Mouse (Mus musculus): ENCODE results near the gene Enthd1. TPM values are rescaled to one million over a fixed set of nuclear protein-coding genes. Genes with fewer than 3 reads are reported as not detected.

Enthd1 gene
- polyA plus RNA-seq, 1 experiment: not detected

DNA sequence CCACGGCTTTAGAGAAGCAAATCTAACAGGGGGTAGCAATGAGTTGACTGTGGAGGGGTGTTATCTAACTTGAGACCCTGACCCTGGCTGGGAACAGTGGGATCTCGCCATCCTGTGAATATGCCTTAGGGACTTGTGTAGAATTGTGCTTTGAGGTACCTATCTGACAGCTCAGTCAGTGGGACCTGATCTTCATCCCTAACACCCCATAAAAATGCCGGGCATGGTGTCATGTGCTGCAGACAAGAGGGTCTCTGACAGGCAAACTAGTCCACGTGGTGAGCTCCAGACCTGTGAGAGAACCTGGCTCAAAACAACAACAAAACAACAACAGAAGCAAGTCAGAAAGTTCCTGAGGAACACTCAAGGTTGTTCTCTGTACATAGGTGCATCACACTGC is 34.9 kb upstream of the Enthd1 start:
- no peaks in the 10 kb centered on the region for H3K4me1 ChIP-seq (ENCODE audit: control insufficient read depth, insufficient read depth, low read length)
- WGBS: 91% methylated on average over 4 of the region's 4 CpGs
- no peaks in the 10 kb centered on the region for H3K27me3 ChIP-seq (ENCODE audit: control insufficient read depth, insufficient read depth, low read length)
- DNase-seq: no peak
- no peak overlapping the region for H3K27ac ChIP-seq (ENCODE audit: insufficient read depth, low read length)
- TF ChIP-seq CTCF (IDR thresholded peaks at IDR 0.05; ENCODE audit: borderline replicate concordance, insufficient read depth, low read depth, low read length): no peak
- TF ChIP-seq POLR2A (IDR thresholded peaks at IDR 0.05; ENCODE audit: borderline replicate concordance, insufficient read depth, low read length): no peak
- H3K4me3 ChIP-seq (replicated peaks; ENCODE audit: insufficient read depth, low read depth, low read length): no peak overlapping the region

DNA sequence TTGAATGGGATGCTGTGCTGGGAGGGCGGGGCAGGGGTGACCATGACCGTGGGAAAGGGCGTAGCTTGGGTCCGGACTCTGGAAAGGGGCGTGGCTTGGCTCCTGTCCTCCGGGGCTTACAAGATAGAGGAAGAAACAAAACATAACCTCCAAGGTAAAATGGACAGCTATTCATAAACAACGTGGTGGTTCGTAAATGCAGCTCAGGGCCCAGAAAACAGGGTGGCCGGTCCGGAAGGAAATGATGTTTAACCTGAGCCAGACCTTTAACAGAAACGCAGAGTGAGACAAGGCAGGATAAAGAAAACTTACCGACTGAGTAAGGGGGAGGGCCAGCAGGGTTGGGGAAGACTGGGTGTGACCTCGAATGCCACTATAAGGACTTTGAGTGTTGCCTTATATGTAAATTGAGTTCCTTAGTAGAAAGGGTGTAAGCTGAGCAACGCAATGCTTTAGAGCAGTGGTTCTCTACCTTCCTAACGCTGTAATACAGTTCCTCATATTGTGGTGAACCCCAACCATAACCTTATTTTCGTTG is 34.3 kb upstream of the Enthd1 start:
- no peak overlapping the region for H3K4me3 ChIP-seq (replicated peaks; ENCODE audit: insufficient read depth, low read depth, low read length)
- 55% methylated on average over 16 of the region's 16 CpGs for WGBS
- TF ChIP-seq POLR2A (IDR thresholded peaks at IDR 0.05; ENCODE audit: borderline replicate concordance, insufficient read depth, low read length) (no peak), CTCF (IDR thresholded peaks at IDR 0.05; ENCODE audit: borderline replicate concordance, insufficient read depth, low read depth, low read length) (no peak)
- H3K27ac ChIP-seq (ENCODE audit: insufficient read depth, low read length): no peak overlapping the region
- H3K4me1 ChIP-seq (ENCODE audit: control insufficient read depth, insufficient read depth, low read length): no peaks in the 10 kb centered on the region
- no peak for DNase-seq
- no peaks in the 10 kb centered on the region for H3K27me3 ChIP-seq (ENCODE audit: control insufficient read depth, insufficient read depth, low read length)

DNA sequence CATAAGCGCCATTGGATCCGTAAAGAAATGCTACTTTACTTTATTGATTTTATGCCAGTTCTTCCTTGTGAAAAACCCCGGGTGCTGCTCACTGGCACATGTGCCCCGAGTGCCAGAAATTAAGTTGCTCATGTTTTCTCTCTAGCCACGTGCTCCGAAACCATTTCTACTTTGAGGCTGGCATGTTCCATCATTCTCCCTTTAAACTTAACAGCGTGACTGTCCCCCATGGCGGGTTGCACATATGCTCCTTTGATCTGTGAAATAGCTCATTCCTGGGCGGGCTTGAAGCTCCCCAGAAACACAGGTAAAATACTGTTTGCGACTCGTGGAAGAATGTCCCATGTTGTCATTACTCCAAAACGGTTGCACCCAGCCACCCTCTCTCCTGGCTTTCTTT is 33.8 kb upstream of the Enthd1 start:
- Histone ChIP-seq H3K27ac (ENCODE audit: insufficient read depth, low read length) (no peak overlapping the region), H3K4me1 (ENCODE audit: control insufficient read depth, insufficient read depth, low read length) (0 out of 2 replicates have a peak, but pooled peaks cover 3% of the 10 kb centered on the region), H3K4me3 (replicated peaks; ENCODE audit: insufficient read depth, low read depth, low read length) (no peak overlapping the region), H3K27me3 (ENCODE audit: control insufficient read depth, insufficient read depth, low read length) (no peaks in the 10 kb centered on the region)
- 51% methylated on average over 12 of the region's 12 CpGs for WGBS
- no peak for TF ChIP-seq CTCF (IDR thresholded peaks at IDR 0.05; ENCODE audit: borderline replicate concordance, insufficient read depth, low read depth, low read length)
- TF ChIP-seq POLR2A (IDR thresholded peaks at IDR 0.05; ENCODE audit: borderline replicate concordance, insufficient read depth, low read length): no peak
- DNase-seq: no peak

DNA sequence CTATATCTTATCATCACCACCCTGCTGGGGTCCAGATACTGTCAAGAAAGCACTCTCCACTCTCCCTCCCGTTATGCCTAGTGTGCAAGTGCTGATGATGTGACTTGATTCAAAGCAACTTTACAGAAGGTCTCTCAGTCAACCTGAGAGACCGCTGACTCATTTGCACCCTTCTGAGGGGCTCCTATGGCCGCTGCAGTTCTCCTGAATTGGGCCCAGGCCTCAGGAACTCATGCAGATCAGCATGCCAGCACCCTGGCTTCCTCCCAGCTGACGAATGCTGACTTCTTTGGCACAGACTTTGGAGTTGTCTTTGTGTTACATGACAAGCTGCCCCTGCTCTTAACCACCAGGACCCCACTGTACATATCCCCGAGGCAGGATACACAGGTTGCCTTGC is 28.9 kb upstream of the Enthd1 start:
- H3K27me3 ChIP-seq (ENCODE audit: control insufficient read depth, insufficient read depth, low read length): no peaks in the 10 kb centered on the region
- peaks cover 5% of the 10 kb centered on the region; the same call in 1 of the 2 replicates for H3K4me1 ChIP-seq (ENCODE audit: control insufficient read depth, insufficient read depth, low read length)
- no peak for DNase-seq
- no peak overlapping the region for H3K27ac ChIP-seq (ENCODE audit: insufficient read depth, low read length)
- no peak overlapping the region for H3K4me3 ChIP-seq (replicated peaks; ENCODE audit: insufficient read depth, low read depth, low read length)
- 39% methylated on average over 5 of the region's 5 CpGs for WGBS
- TF ChIP-seq POLR2A (IDR thresholded peaks at IDR 0.05; ENCODE audit: borderline replicate concordance, insufficient read depth, low read length) (no peak), CTCF (IDR thresholded peaks at IDR 0.05; ENCODE audit: borderline replicate concordance, insufficient read depth, low read depth, low read length) (no peak)

DNA sequence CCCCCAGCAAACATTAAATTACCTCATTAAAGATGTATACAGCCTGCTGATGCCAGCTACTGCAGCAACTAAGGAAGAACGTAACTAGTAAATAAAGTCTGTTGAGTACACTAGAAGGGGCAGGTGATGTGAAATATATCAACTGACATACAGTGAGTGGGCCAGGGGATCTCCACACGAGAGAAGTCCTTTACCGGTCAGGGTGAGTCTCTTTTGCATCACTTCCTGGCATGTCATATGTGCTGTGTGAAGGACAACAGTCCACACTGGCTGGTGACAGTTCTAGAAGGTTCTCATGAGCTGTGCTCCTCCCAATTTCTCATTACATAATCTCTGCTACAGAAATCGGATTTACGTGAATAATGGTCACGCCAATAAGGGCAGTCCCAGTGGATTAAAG is 27.8 kb upstream of the Enthd1 start:
- no peak overlapping the region for H3K27ac ChIP-seq (ENCODE audit: insufficient read depth, low read length)
- TF ChIP-seq CTCF (IDR thresholded peaks at IDR 0.05; ENCODE audit: borderline replicate concordance, insufficient read depth, low read depth, low read length) (no peak), POLR2A (IDR thresholded peaks at IDR 0.05; ENCODE audit: borderline replicate concordance, insufficient read depth, low read length) (no peak)
- 96% methylated on average over 6 of the region's 6 CpGs for WGBS
- H3K4me3 ChIP-seq (replicated peaks; ENCODE audit: insufficient read depth, low read depth, low read length): no peak overlapping the region
- H3K4me1 ChIP-seq (ENCODE audit: control insufficient read depth, insufficient read depth, low read length): peaks cover 5% of the 10 kb centered on the region; the same call in 1 of the 2 replicates
- H3K27me3 ChIP-seq (ENCODE audit: control insufficient read depth, insufficient read depth, low read length): no peaks in the 10 kb centered on the region
- no peak for DNase-seq

DNA sequence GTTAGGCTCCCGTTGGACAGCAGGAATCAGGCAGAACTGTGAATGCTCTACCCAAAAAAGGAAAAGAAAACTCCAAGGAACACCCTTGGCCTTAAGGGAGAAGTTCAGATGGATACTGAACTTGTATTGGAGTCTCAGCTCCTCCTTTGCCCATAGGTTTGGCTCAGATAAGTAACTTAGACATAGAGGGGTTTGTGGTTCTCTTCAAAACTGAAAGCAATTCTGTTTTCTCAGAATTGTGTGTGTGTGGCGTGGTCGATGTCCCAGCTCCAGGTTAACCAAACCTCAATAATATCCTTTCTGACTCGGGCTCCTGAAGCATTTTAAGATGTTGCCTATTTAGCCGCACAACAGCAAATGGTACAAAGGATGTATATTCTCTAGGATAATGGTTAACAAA is 25.7 kb upstream of the Enthd1 start:
- no peak for TF ChIP-seq POLR2A (IDR thresholded peaks at IDR 0.05; ENCODE audit: borderline replicate concordance, insufficient read depth, low read length)
- no peak for TF ChIP-seq CTCF (IDR thresholded peaks at IDR 0.05; ENCODE audit: borderline replicate concordance, insufficient read depth, low read depth, low read length)
- WGBS: 97% methylated on average over 5 of the region's 5 CpGs
- H3K27ac ChIP-seq (ENCODE audit: insufficient read depth, low read length): no peak overlapping the region
- no peaks in the 10 kb centered on the region for H3K27me3 ChIP-seq (ENCODE audit: control insufficient read depth, insufficient read depth, low read length)
- no peak for DNase-seq
- H3K4me3 ChIP-seq (replicated peaks; ENCODE audit: insufficient read depth, low read depth, low read length): no peak overlapping the region
- H3K4me1 ChIP-seq (ENCODE audit: control insufficient read depth, insufficient read depth, low read length): peaks cover 5% of the 10 kb centered on the region; the same call in 1 of the 2 replicates

DNA sequence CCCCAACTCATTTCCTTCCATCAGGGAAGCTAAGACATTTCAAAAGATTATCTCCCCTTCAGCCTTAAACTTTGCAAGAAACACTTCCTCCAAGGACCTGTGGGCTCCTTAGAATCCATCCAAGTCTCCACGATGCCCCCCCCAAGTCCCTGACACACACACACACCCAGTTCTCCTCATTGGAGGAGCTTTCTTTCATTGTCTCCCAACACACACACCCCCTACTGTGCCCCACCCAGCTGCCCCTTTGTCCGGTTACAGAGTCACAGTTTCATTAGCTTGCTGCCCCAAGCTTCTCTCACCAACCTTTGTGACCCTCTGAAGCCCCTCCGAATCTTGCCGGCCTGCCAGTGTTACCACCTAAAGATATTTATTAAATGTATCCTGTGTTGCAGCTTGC is 21.3 kb upstream of the Enthd1 start:
- no peaks in the 10 kb centered on the region for H3K27me3 ChIP-seq (ENCODE audit: control insufficient read depth, insufficient read depth, low read length)
- DNase-seq: no peak
- peaks cover 3% of the 10 kb centered on the region; the same call in 1 of the 2 replicates for H3K4me1 ChIP-seq (ENCODE audit: control insufficient read depth, insufficient read depth, low read length)
- WGBS: 43% methylated on average over 4 of the region's 4 CpGs
- H3K27ac ChIP-seq (ENCODE audit: insufficient read depth, low read length): no peak overlapping the region
- TF ChIP-seq POLR2A (IDR thresholded peaks at IDR 0.05; ENCODE audit: borderline replicate concordance, insufficient read depth, low read length): no peak
- no peak for TF ChIP-seq CTCF (IDR thresholded peaks at IDR 0.05; ENCODE audit: borderline replicate concordance, insufficient read depth, low read depth, low read length)
- H3K4me3 ChIP-seq (replicated peaks; ENCODE audit: insufficient read depth, low read depth, low read length): no peak overlapping the region
